Mouse (Mus musculus) adrenal gland, postnatal 14 days (tissue): Measurements from ENCODE around the gene Kalrn. TPM values are rescaled to one million over a fixed set of nuclear protein-coding genes. Genes with fewer than 3 reads are reported as not detected.
"Not testable (repeated sequence)": the region's sequence is repeated elsewhere in the genome, so short reads cannot be mapped to it uniquely, and the experiment has no call there.

Experiments used
- DNase-seq: peaks from one replicate; pipeline ENCODE4 v3.0.0; 2021; ENCODE audit warnings: mixed read lengths
- total RNA-seq: library from RNA; stranded (reverse); gene quantifications from 2 replicates; pipeline ENCODE4 v1.2.3, GENCODE M21; 2021

Kalrn gene
- total RNA-seq, 1 experiment from 2014 or later, result 12.9 TPM

DNA sequence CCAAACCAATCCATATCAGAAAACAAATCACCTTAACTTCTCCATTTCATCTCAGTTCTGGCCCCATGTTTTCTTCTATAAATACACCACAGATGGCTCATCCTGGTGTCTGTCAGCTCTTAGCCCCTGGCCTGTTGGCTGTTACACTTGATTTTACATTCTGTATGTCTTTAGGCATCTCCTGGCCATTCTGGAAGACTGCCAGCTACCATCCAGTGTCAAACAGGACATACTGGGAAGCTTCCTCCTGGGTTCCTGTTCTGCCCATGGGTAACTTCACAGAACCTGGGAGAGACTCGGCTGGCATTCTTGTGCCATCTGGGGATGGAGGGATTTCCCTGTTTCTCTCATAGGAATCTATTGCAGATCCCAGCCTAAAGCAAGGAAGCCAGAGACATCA, 261.8 kb downstream of the Kalrn start:
- no peak for DNase-seq

GRCm38 (mm10) chr16:34310363-34310762, 263.0 kb downstream of the Kalrn start:
- DNase-seq, result no peak

GRCm38 (mm10) chr16:34308324-34308723, 265.0 kb downstream of the Kalrn start:
- DNase-seq, result no peak

- DNase-seq, result no peak
Observed at GRCm38 (mm10) chr16:34307458-34307857, 265.9 kb downstream of the Kalrn start.

DNA sequence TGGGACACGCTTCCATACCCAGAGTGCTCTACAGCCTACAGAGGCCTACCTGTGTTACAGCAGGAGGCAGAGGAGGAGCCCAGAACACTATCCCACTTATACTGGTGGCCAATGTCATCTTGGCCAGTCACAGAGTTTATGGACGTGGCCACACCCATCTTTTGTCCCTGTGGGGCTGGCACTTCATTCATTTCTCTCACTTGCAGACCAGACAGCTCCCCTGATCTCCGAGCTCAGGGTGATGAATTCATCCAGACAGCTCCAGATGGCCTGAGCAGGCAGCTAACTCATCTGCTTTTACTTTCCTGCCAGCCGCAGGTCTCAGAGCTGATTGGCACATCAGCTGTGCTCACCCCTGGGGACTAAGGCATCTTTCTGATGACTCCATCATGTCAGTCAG, 267.7 kb downstream of the Kalrn start:
- no peak for DNase-seq

GRCm38 (mm10) chr16:34303818-34304217, 269.5 kb downstream of the Kalrn start:
- DNase-seq, result not testable (repeated sequence)

DNA sequence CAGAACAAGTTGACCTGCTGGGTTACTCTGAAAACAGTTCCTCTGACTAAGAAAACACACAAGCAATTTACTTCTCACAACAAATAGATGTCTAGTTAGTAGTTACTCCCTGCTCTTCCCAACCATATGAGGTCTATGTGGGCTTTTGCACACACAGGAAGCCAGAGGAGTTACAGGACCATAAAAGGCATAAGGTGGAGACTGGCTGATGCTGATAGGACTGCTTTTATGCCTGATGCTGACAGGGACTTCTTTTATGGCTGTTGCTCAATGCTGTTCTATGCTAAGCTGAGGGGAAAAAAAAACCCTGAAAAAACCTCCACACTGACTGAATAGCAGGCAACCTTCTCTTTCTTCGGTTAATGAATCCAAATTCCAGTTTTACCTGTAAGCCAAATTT, 270.8 kb downstream of the Kalrn start:
- no peak for DNase-seq

GRCm38 (mm10) chr16:34302063-34302462, 271.3 kb downstream of the Kalrn start:
- peak; percentile 19 for DNase-seq

- DNase-seq, result no peak
Observed at GRCm38 (mm10) chr16:34299226-34299625, 274.1 kb downstream of the Kalrn start.

DNA sequence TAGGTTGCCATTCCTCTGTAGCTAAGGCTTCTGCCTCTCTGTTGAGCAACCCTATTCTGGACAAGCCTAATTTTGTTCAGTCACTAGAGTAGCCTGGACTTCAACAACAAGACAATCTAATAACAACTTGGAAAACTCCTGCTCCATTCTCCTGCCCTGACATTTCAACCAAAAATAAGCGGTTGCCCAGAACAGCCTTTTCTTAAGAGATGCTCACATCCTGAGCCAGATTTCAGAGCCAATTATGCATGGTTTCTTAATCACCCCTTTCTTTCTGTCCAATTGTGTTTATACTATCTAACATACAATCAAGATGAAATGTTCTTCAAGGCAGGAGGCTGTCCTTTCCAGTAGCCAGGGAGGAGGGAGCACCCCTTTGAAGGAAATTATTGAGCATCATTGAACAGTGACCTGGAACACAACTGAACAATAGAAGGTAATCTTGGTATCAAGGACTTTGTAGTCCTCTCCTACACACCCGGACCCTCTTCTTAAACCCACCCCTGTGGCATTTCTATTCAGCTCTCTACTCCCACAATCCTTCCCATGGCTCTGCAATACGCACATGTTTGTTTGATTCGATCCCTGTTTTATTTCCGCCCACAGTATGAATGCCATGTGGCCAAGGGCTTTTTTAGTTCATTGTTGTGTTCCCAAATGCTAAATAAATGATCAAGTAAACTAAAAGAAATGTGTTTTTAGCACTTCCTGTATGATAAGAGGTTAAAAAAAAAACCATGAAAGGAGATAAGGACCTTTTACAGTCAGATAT, 275.2 kb downstream of the Kalrn start:
- DNase-seq, result no peak

- DNase-seq, result peak; percentile 10
Observed at GRCm38 (mm10) chr16:34294568-34294967, 278.8 kb downstream of the Kalrn start.

DNA sequence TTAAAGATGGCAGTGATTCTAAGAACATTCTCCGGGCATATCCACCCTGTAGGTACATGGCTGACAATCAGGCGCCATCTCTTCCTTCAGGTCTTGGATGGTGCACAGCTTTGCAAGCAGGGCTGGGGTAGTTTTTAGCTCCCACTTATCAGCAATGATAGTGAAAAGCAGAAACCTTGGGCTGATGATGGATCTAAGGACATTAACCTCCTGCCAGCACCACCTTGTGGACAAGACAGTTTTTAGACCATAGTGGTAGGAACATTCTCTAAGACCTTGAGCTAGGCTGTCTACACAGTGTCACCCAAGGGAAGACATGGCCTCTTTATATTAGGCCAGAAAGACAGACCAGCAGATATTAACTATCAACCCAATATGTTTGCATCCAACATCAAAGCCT, 279.7 kb downstream of the Kalrn start:
- DNase-seq, result no peak

- peak; percentile 8 for DNase-seq
Observed at GRCm38 (mm10) chr16:34289583-34289982, 283.7 kb downstream of the Kalrn start.

DNA sequence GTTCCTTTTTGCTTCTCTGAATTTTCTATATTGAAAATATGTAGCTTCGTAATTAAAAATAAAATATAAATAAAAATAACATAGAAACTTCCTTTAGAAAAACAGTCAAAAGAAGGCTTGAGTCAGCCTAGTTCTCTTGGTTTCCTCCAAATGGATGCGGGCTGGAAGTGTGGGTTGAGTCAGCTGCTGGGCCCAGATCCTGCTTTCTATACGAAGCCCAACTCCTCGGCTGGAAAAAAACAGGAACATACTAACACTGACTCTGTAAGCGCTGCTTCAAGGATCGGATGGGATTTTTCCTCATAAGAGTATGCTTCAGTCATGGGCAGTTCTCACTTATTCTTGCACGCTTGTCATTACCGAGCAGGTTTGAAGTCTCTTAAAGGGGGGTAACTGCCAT, 291.3 kb downstream of the Kalrn start:
- no peak for DNase-seq

DNA sequence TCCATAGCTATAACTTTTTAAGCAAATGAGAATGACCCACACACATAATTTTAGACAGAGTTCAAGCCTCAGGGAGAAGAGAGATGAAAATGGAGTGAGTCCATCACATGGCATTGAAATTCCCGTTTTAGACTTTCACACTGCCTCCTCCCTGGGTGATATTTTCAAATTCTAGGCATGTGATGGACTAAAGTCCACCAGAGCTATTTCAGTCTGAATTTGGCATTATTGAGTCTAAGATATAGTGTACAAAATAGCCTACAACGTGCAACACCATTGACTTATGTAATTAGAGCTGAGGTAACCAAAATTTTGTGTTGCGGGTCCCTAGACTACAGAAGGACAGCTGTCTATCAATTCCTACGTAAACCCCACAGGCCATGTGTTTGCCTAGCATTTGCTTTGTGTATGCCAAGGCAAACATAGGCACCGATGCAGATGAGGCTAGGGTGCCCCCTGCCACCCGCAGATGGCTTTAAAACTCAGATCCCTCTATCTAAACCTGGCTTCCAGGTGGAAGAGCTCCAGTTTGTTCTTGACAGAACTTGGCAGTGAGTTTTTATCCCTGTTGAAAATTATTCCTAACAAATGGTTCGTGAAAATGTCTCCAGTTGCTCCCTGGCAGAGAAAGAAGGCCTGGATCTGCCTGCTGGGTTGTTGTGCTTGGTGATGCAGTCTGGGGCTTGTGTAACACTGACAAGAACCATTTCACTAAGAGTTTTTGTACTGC, 293.5 kb downstream of the Kalrn start:
- DNase-seq, result no peak

- no peak for DNase-seq
Observed at GRCm38 (mm10) chr16:34278249-34278790, 295.0 kb downstream of the Kalrn start.

DNA sequence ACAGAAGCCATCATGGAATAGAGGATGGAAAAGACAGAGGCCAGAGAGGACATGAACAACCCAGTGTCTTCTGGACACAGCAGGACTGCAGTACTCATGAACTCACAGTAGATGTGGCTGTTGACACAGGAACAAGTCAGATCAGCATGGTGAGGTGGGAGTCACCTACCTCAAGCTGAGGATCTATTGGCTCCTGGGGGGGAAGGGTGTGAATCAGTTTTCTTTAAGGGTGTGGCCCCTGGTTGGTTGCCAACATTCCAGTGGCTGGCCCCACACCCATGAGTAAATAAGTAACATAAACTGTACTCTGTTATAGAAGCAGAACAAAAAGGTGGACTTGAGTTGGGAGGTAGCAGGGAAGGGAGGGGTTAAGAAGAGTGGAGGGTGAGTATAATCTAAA, 298.7 kb downstream of the Kalrn start:
- no peak for DNase-seq

DNA sequence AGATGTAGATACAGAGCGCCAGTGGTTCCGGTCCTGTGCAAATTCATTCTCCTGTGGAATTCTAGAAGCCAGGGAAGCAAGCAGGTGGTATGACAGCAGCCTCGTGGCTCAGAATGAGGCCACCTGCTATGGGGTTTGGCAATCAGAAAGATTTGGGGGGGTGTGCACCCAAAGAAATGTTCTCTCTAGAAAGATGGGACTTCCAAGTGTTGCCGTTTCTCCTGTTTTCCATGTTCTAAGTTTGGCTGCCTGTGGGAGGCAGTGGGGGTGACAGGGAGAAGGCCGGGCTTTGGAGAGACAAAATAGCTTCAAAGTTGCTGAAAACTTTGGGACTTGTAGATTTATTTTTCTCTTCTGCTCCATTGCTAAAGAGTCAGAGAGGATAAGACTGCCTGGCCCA, 301.9 kb downstream of the Kalrn start:
- DNase-seq, result no peak

DNA sequence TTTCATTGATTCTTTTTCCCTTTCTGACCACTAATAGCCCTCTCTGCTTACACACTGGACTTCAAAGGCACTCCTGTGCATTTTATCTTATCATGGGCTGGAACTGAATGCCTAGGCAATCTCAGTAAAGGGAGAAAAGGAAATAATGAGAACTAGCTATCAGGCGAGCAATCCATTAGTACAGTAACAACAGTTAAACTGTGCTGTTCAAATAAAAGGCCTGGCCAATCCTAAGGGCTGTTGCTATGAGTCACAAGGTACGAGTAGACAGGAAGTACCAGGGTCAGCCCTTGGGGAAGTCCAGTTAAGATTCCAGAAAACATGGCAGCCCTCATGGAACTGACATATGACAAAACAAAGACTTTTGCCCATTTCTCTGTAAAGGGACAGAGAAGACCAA, 302.7 kb downstream of the Kalrn start:
- DNase-seq, result no peak

DNA sequence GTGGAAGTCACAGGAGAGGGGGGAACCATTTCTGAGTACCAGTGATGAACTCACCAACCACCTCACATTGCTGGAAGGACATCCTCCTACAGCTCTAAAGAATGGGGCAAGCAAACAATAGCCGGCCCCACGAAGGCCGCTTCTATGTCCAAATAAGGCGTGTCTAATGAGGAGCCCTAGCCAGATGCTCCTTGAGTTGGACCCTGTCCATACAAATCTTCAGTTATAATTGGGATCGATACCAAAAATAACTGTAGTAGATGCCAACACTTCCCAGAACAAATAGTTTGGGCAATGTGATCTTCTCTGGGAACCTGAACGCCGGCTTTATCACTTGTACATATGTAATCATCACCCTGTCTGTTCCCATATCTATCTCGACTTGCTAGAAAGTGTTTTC, 303.7 kb downstream of the Kalrn start:
- no peak for DNase-seq

GRCm38 (mm10) chr16:34267751-34268150, 305.6 kb downstream of the Kalrn start:
- DNase-seq, result no peak

GRCm38 (mm10) chr16:34264671-34265070, 308.7 kb downstream of the Kalrn start:
- DNase-seq, result peak; percentile 50

DNA sequence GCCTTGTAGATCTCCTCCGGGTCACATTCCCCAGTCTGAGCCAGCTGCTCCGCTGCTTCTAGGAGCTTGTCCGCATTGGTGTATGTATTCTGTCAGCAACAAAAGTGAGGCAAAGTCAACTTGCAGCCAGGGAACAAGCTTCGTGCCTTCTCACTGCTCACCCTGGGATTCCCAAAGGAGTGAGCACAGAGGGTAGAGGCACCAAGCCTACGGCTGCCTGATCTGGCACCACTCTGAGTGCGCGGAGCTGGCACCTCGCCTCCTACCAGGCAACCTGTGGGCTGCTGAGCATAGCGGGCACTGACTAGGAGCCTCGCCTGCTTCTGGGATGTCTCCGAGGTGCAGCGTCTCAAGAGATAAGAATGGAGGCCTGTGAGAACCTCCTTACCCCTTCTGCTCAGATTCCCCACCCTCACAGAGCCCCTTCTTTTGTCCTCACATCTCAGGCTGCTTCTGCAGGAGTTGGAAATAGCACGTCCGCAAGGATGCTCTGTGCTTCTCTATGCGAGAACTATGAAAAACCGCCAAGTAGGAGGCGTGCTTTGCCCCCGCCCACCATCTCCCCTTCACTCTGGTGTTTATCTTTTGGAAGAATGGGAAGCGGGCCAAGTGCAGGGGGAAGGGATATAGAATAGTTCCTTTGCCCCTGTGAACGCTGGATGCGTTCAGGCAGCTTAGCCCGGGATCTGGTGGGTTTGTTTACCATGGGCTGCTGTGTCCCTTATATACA, 310.4 kb downstream of the Kalrn start:
- DNase-seq, result peak; percentile 42
